Mouse (Mus musculus) MEL-GATA-1-ER (cell line): Measurements from ENCODE around the gene Fbxl2.
"Not testable (repeated sequence)": the region's sequence is repeated elsewhere in the genome, so short reads cannot be mapped to it uniquely, and the experiment has no call there.

Source experiments
- DNase-seq: peaks from one replicate; pipeline ENCODE4 v3.0.0-alpha.2; 2012; ENCODE audit warnings: low read depth; ENCODE audit errors: extremely low read depth

The Fbxl2 gene

GRCm38 (mm10) chr9:114046028-114046427 is at the start of gene Fbxl2:
Gene Fbxl2 (minus strand): TSS chr9:114046191.
- DNase-seq: no peak

DNA sequence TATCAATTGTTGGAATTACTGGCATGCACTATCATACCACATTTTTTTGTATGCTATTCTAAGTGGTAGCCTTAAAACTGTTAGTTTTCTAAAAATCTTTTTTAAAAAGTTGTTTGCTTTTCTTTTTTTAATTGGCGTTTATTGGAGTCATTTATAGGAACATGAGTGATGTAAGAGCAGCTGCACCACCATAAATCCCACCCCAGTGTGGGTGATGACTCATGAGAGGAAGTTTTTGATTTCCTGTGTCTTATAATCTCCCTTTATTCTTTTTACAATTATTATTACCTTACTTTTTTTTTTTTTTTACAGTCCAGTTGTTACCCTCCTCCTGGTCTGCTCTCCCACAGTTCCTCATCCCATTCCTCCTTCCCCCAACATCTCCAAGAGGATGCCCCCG is 48.9 kb upstream of the Fbxl2 start:
- DNase-seq: no peak

GRCm38 (mm10) chr9:114092188-114092587 is 46.2 kb upstream of the Fbxl2 start:
- DNase-seq: not testable (repeated sequence)

GRCm38 (mm10) chr9:114088885-114089284 is 42.9 kb upstream of the Fbxl2 start:
- DNase-seq: not testable (repeated sequence)

- DNase-seq: no peak
These were observed 41.3 kb upstream of the Fbxl2 start for GRCm38 (mm10) chr9:114087106-114087815.

GRCm38 (mm10) chr9:114086422-114086821 is 40.4 kb upstream of the Fbxl2 start:
- DNase-seq: no peak

- no peak for DNase-seq
These were observed 27.7 kb upstream of the Fbxl2 start for GRCm38 (mm10) chr9:114073681-114074080.

GRCm38 (mm10) chr9:114069372-114069771 is 23.4 kb upstream of the Fbxl2 start:
- DNase-seq: no peak

GRCm38 (mm10) chr9:114068494-114069053 is 22.6 kb upstream of the Fbxl2 start:
- no peak for DNase-seq

DNA sequence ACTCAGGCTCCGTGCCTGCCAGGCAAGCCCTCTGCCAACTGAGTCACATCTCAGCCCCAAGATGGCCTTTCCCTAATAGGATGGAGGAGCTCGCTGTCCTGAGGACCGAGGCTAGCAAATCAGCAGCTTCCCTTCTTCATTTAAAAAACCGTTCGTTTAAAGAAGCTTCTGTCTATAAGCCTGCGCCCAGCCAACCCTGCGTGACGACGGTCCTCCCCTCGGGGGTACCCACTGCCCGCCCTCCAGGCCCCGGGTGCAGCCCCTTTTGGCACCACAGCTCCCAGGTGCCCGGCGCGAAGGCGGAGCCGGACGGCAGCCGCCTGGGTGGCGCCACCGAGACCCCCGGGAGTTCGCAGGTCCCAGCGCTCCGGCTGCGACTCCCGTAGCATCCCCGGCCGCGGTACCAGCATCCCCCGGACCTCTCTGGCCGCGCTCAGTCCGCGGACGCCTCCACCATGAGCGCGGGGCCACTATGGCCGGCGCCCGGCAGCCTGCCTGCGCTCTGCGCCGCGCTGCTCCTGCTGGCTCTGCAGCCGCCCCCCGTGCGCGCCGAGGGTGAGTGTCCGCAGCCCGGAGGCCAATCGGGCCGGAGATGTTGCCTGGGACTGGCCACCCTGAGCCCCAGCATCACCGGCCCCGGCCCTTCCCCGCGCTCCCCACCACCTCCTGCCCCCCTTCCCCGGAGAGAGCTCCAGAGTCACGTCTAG is 11.3 kb upstream of the Fbxl2 start, which contains the start of gene Susd5:
TSS of gene Susd5 (plus strand) at position 51 of the 707 bp plus-strand sequence.
- no peak for DNase-seq

- DNase-seq: no peak
These were observed 6.9 kb upstream of the Fbxl2 start for GRCm38 (mm10) chr9:114052866-114053265.

- no peak for DNase-seq
These were observed 6.0 kb upstream of the Fbxl2 start for GRCm38 (mm10) chr9:114052031-114052430.

- no peak for DNase-seq
These were observed 4.8 kb upstream of the Fbxl2 start for GRCm38 (mm10) chr9:114050778-114051177.

DNA sequence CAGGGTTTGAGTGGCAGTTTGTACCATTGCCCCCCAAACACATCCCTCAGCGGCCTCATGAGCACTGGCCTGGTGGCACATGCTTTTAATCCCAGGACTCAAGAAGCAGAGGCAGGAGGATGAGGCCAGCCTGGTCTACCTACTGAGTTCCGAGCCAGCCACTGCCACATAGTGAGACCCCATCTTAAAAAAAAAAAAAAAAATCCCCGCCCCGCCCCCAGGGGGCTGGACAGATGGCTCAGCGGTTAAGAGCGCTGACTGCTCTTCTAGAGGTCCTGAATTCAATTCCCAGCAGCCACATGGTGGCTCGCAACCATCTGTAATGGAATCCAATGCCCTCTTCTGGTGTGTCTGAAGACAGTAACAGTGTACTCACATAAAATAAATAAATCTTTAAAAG is 4.1 kb upstream of the Fbxl2 start:
- no peak for DNase-seq

GRCm38 (mm10) chr9:114046676-114047075 is 685 bp upstream of the Fbxl2 start:
- DNase-seq: no peak

GRCm38 (mm10) chr9:114044446-114044845 is 1.5 kb downstream of the Fbxl2 start:
- DNase-seq: peak; percentile 20

DNA sequence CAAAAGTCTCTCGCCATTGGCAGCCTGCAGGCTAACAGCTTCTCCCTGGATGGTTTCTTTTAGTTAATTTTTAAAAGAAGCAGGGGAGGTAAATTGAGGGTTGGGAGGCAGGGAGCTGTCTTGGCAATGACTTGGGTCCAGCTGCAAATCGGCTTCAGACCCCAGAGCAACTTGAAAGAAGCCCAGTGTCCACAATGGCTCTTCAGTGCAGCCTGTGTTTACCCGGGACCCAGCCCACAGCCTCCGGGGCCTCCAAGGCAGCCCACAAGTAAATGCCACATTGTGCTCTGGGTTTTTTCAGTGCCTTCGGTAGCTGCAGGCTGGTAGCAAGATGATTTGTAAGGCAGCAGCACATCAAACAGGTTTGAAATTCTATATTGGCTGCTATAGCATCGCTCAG is 3.5 kb downstream of the Fbxl2 start:
- DNase-seq: no peak

DNA sequence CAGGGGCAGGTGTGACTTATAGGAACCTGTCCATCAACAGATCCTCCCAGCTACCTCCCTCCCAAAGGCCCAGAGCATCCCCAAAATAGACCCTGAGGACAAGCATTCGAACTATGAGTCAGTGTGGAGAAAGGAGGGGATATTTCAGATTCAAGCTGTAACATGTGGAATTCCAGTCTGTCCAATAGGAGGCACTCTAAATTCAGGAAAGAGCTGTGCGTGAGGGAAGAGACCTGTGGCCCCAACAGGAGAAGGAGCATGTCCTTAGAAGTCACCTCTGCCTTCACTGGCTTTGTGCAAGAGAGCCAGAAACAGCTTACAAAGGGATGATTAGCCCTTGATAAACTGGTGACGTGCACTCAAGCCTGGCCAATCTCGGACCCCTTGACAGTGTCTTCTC is 5.0 kb downstream of the Fbxl2 start:
- no peak for DNase-seq

GRCm38 (mm10) chr9:114026261-114026934 is 19.6 kb downstream of the Fbxl2 start:
- DNase-seq: peak; percentile 61

DNA sequence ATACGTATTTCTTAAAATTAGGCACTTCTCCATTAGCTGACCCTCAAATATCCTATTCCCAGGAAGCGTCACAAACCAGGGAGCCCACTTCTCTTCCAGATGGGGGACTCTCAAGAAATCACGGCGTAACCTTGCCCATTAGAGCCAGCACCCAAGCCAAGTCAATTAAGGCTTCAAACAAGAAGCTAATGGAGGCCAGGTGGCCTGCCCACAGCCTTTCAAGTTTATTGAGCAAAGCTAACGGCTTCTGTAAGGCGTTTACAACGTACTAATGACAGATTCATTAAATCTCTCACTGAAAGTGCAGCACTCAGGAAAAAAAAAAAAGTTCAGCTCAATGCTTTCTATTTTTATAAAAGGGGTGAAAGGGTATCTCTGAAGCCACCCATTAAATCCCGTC is 20.1 kb downstream of the Fbxl2 start:
- no peak for DNase-seq

DNA sequence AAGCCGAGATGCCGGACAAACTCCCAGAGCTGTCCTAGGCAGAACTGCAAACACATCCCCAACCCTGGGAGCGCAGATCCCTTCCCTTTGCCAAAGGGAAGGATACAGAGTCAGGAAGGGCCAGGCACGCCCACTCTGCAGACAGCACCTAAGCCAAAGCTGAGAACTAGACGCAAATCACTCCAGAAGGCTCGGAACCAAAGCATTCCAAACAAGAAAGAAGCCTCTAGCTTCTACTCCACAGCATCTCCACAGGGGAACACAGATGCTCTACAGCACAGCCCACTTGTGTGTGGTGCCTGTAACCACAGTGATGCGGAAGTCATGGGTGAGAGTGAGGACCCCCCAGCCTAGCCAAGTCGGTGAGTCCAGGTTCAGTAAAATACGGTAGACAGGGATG is 20.8 kb downstream of the Fbxl2 start:
- no peak for DNase-seq

DNA sequence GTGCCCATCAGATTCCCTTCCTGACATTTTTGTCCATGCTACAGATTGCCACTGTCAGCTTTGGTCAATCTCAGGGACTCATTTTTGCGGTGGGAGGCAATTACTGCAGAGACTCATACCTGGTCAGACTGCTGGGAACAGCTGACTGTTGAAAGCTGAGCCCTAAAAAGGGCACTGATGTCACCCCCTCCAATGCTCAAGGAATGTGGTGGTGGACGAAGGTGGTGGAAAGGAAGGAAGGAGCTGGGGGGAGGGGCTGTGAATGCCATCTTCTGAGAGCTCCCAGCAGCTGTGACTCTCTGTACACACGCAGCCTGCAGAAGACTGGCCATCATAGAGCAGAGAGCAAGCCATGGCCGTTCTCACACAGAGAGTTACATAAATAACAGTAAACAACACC is 23.9 kb downstream of the Fbxl2 start:
- DNase-seq: no peak
